Mouse (Mus musculus) lung, embryonic 16.5 days (tissue): ENCODE results near the gene Clcnkb. TPM values are rescaled to one million over a fixed set of nuclear protein-coding genes. Genes with fewer than 3 reads are reported as not detected.
A peak's percentile ranks its signal among the peaks of the same experiment; 100 is the strongest.

Experiments
- ATAC-seq: fragments of 200-750 bp; cut with Nextera tagmentation; 2 replicates; pipeline ENCODE4 v1.8.0; 2017; ENCODE audit warnings: low read depth, mild to moderate bottlenecking, moderate library complexity
- H3K27ac ChIP-seq: fragments of 300-500 bp; sonication (generic); 2 replicates; pipeline ENCODE4 v1.5.1; 2014; ENCODE audit warnings: mild to moderate bottlenecking, control low read depth, low read length
- H3K27me3 ChIP-seq: fragments of 300-500 bp; sonication (generic); 2 replicates; pipeline ENCODE4 v1.6.1; 2014; ENCODE audit warnings: low read depth, low read length, mixed read lengths; ENCODE audit not compliant: control insufficient read depth, insufficient read depth
- H3K36me3 ChIP-seq: fragments of 300-500 bp; sonication (generic); 2 replicates; pipeline ENCODE4 v1.6.1; 2014; ENCODE audit warnings: low read length; ENCODE audit not compliant: control insufficient read depth, insufficient read depth
- H3K4me1 ChIP-seq: fragments of 300-500 bp; sonication (generic); replicated peaks from 2 replicates; pipeline ENCODE4 v1.6.1; 2014; ENCODE audit warnings: low read length, mixed read lengths; ENCODE audit not compliant: control insufficient read depth, insufficient read depth
- H3K4me2 ChIP-seq: fragments of 300-500 bp; sonication (generic); 2 replicates; pipeline ENCODE4 v1.6.1; 2014; ENCODE audit warnings: low read depth, low read length, control low read depth
- H3K4me3 ChIP-seq: fragments of 300-500 bp; sonication (generic); 2 replicates; pipeline ENCODE4 v1.5.1; 2014; ENCODE audit warnings: mild to moderate bottlenecking, low read length, control low read depth
- H3K9ac ChIP-seq: fragments of 300-500 bp; sonication (generic); 2 replicates; pipeline ENCODE4 v1.6.1; 2014; ENCODE audit warnings: low read length, control low read depth
- H3K9me3 ChIP-seq: fragments of 300-500 bp; sonication (generic); 2 replicates; pipeline ENCODE4 v1.6.1; 2016; ENCODE audit warnings: low read length; ENCODE audit not compliant: control insufficient read depth
- WGBS: fragments of 180-500 bp; shearing (Covaris S2); extraction: QIAGEN DNeasy Blood & Tissue Kit; methylation state at CpG from one replicate; pipeline ENCODE4 v1.1.7; 2014; 5-methylcytosine and 5-hydroxymethylcytosine counted together
- polyA plus RNA-seq: library from polyadenylated mRNA; unstranded; fragments of >200 nt; fragmentation: Nextera tagmentation; extraction: Ambion mirVana; gene quantifications from 2 replicates; pipeline ENCODE4 v1.2.1, GENCODE M21; 2015

Gene Clcnkb
- polyA plus RNA-seq, 1 experiment from 2014 or later, result 0.39 TPM

GRCm38 (mm10) chr4:141443641-141444429 lies 28.0 kb upstream of the Clcnkb start:
- no peaks in the 10 kb centered on the region for H3K9me3 ChIP-seq
- H3K4me2 ChIP-seq, result peak overlapping the region; percentile 70
- H3K4me1 ChIP-seq, result peaks cover 13% of the 10 kb centered on the region
- H3K4me3 ChIP-seq, result peak overlapping the region; percentile 96
- ATAC-seq, result no peak
- peaks cover 5% of the 10 kb centered on the region; the same call in 1 of the 2 replicates for H3K36me3 ChIP-seq
- no peaks in the 10 kb centered on the region for H3K27me3 ChIP-seq
- 34% methylated on average over 11 of the region's 11 CpGs for WGBS
- no peak overlapping the region for H3K27ac ChIP-seq
- H3K9ac ChIP-seq, result peak overlapping the region; percentile 94

GRCm38 (mm10) chr4:141440877-141441276 lies 25.1 kb upstream of the Clcnkb start:
- Histone ChIP-seq H3K27me3 (no peaks in the 10 kb centered on the region), H3K4me1 (peaks cover 12% of the 10 kb centered on the region), H3K4me2 (no peak overlapping the region), H3K9me3 (no peaks in the 10 kb centered on the region), H3K27ac (no peak overlapping the region), H3K9ac (no peak overlapping the region), H3K36me3 (no peaks in the 10 kb centered on the region), H3K4me3 (no peak overlapping the region)
- no peak for ATAC-seq

GRCm38 (mm10) chr4:141439083-141439803 lies 23.4 kb upstream of the Clcnkb start:
- H3K9me3 ChIP-seq, result no peaks in the 10 kb centered on the region
- H3K27ac ChIP-seq, result no peak overlapping the region
- 73% methylated on average over 12 of the region's 12 CpGs for WGBS
- ATAC-seq, result no peak
- H3K27me3 ChIP-seq, result no peaks in the 10 kb centered on the region
- H3K36me3 ChIP-seq, result no peaks in the 10 kb centered on the region
- H3K4me1 ChIP-seq, result peaks cover 4% of the 10 kb centered on the region
- H3K4me2 ChIP-seq, result no peak overlapping the region
- no peak overlapping the region for H3K9ac ChIP-seq
- no peak overlapping the region for H3K4me3 ChIP-seq

- Histone ChIP-seq H3K27ac (no peak within 1 kb of the TSS), H3K4me3 (no peak within 1 kb of the TSS), H3K9ac (no peak within 1 kb of the TSS), H3K4me2 (no peak within 1 kb of the TSS), H3K4me1 (no peaks in the 10 kb centered on the region), H3K36me3 (no peaks in the 10 kb centered on the region), H3K27me3 (no peaks in the 10 kb centered on the region), H3K9me3 (no peaks in the 10 kb centered on the region)
- 82% methylated on average over 1 of the region's 1 CpGs for WGBS
- no peak for ATAC-seq
These were observed 20.2 kb upstream of the Clcnkb start, which contains the start of gene Srarp for GRCm38 (mm10) chr4:141435974-141436373. Srarp (minus strand) TSS chr4:141436105.

- H3K4me1 ChIP-seq, result no peaks in the 10 kb centered on the region
- no peak overlapping the region for H3K4me2 ChIP-seq
- no peak overlapping the region for H3K27ac ChIP-seq
- no peak for ATAC-seq
- no peaks in the 10 kb centered on the region for H3K27me3 ChIP-seq
- no peak overlapping the region for H3K9ac ChIP-seq
- no peaks in the 10 kb centered on the region for H3K9me3 ChIP-seq
- 80% methylated on average over 18 of the region's 18 CpGs for WGBS
- no peaks in the 10 kb centered on the region for H3K36me3 ChIP-seq
- H3K4me3 ChIP-seq, result no peak overlapping the region
These were observed 17.4 kb upstream of the Clcnkb start for GRCm38 (mm10) chr4:141433191-141433590.

- ATAC-seq, result no peak
- Histone ChIP-seq H3K4me1 (no peaks in the 10 kb centered on the region), H3K36me3 (no peaks in the 10 kb centered on the region), H3K27me3 (no peaks in the 10 kb centered on the region), H3K9me3 (no peaks in the 10 kb centered on the region), H3K9ac (no peak overlapping the region), H3K27ac (no peak overlapping the region), H3K4me2 (no peak overlapping the region), H3K4me3 (no peak overlapping the region)
- 36% methylated on average over 14 of the region's 14 CpGs for WGBS
These were observed 16.9 kb upstream of the Clcnkb start for GRCm38 (mm10) chr4:141432666-141433065.

- H3K27me3 ChIP-seq, result no peaks in the 10 kb centered on the region
- no peak overlapping the region for H3K4me2 ChIP-seq
- H3K4me1 ChIP-seq, result peaks cover 9% of the 10 kb centered on the region
- H3K9me3 ChIP-seq, result no peaks in the 10 kb centered on the region
- 44% methylated on average over 9 of the region's 9 CpGs for WGBS
- ATAC-seq, result no peak
- no peak overlapping the region for H3K4me3 ChIP-seq
- H3K27ac ChIP-seq, result no peak overlapping the region
- H3K9ac ChIP-seq, result no peak overlapping the region; the same call in 1 of the 2 replicates
- no peaks in the 10 kb centered on the region for H3K36me3 ChIP-seq
These were observed 15.2 kb upstream of the Clcnkb start for GRCm38 (mm10) chr4:141430997-141431396.

- Histone ChIP-seq H3K36me3 (no peaks in the 10 kb centered on the region), H3K27ac (no peak overlapping the region), H3K9me3 (no peaks in the 10 kb centered on the region), H3K4me3 (no peak overlapping the region), H3K4me1 (peaks cover 16% of the 10 kb centered on the region), H3K4me2 (no peak overlapping the region), H3K27me3 (no peaks in the 10 kb centered on the region), H3K9ac (no peak overlapping the region)
- 45% methylated on average over 9 of the region's 9 CpGs for WGBS
- no peak for ATAC-seq
These were observed 14.0 kb upstream of the Clcnkb start for GRCm38 (mm10) chr4:141429847-141430246.

GRCm38 (mm10) chr4:141429381-141429780 lies 13.6 kb upstream of the Clcnkb start:
- Histone ChIP-seq H3K36me3 (no peaks in the 10 kb centered on the region), H3K4me1 (peaks cover 16% of the 10 kb centered on the region), H3K27ac (no peak overlapping the region), H3K9ac (no peak overlapping the region), H3K4me2 (no peak overlapping the region), H3K4me3 (no peak overlapping the region), H3K27me3 (no peaks in the 10 kb centered on the region), H3K9me3 (no peaks in the 10 kb centered on the region)
- ATAC-seq, result no peak
- 72% methylated on average over 6 of the region's 6 CpGs for WGBS
